Mouse (Mus musculus): Measurements from ENCODE around the gene Tsc2.

- no peak for TF ChIP-seq PAX5 (IDR thresholded peaks at IDR 0.05; ENCODE audit: low read length)
- TF ChIP-seq CTCF (conservative IDR thresholded peaks at IDR 0.05 in 1 of 2, IDR thresholded peaks at IDR 0.05 in 1 of 2; ENCODE audit: low read depth in 2 of 2, low read length in 2 of 2) = no peak
- no peak for TF ChIP-seq POLR2A (IDR thresholded peaks at IDR 0.05; ENCODE audit: low read depth, low read length)
- no peak for TF ChIP-seq MYC (IDR thresholded peaks at IDR 0.05; ENCODE audit: low read depth, low read length)
- no peak for TF ChIP-seq USF1 (IDR thresholded peaks at IDR 0.05; ENCODE audit: low read depth, low read length)
- no peak for TF ChIP-seq EP300 (IDR thresholded peaks at IDR 0.05; ENCODE audit: low read length)
- no peak for TF ChIP-seq ZNF384 (IDR thresholded peaks at IDR 0.05; ENCODE audit: low read depth, low read length)
- TF ChIP-seq ZMIZ1 (IDR thresholded peaks at IDR 0.05; ENCODE audit: low read depth, low read length) = no peak
- TF ChIP-seq SMC3 (IDR thresholded peaks at IDR 0.05; ENCODE audit: low read depth, low read length) = no peak
- TF ChIP-seq HCFC1 (IDR thresholded peaks at IDR 0.05; ENCODE audit: low read depth, low read length) = no peak
- no peak for TF ChIP-seq MAX (IDR thresholded peaks at IDR 0.05; ENCODE audit: low read length)
- TF ChIP-seq RAD21 (IDR thresholded peaks at IDR 0.05; ENCODE audit: low read depth, low read length) = no peak
Measured at GRCm38 (mm10) chr17:24632813-24633449, 501 bp upstream of the Tsc2 start.
